Mouse (Mus musculus): ENCODE data around the gene Nup85.
"Not testable (repeated sequence)": the region's sequence is repeated elsewhere in the genome, so short reads cannot be mapped to it uniquely, and the experiment has no call there.

Nup85 gene

GRCm38 (mm10) chr11:115564064-115564809 lies at the start of gene Nup85:
Nup85 (plus strand) TSS chr11:115564434.
- DNase-seq (ENCODE audit: low spot score in 2 of 2), result peak; percentile 88 to 98

GRCm38 (mm10) chr11:115515021-115515420 lies 49.2 kb upstream of the Nup85 start:
- DNase-seq (ENCODE audit: low spot score in 2 of 2), result no peak

GRCm38 (mm10) chr11:115516942-115517341 lies 47.3 kb upstream of the Nup85 start:
- DNase-seq (ENCODE audit: low spot score in 2 of 2), result no peak

GRCm38 (mm10) chr11:115518693-115519092 lies 45.5 kb upstream of the Nup85 start:
- peak in 1 of 2 experiments; percentile 44 for DNase-seq (ENCODE audit: low spot score in 2 of 2)

GRCm38 (mm10) chr11:115519581-115519980 lies 44.7 kb upstream of the Nup85 start:
- DNase-seq (ENCODE audit: low spot score in 2 of 2), result no peak

GRCm38 (mm10) chr11:115520218-115520617 lies 44.0 kb upstream of the Nup85 start:
- no peak for DNase-seq (ENCODE audit: low spot score in 2 of 2)

GRCm38 (mm10) chr11:115521080-115521479 lies 43.2 kb upstream of the Nup85 start:
- no peak for DNase-seq (ENCODE audit: low spot score in 2 of 2)

GRCm38 (mm10) chr11:115522238-115522637 lies 42.0 kb upstream of the Nup85 start:
- DNase-seq (ENCODE audit: low spot score in 2 of 2), result no peak

GRCm38 (mm10) chr11:115522703-115523102 lies 41.5 kb upstream of the Nup85 start:
- DNase-seq (ENCODE audit: low spot score in 2 of 2), result no peak

- not testable (repeated sequence) for DNase-seq (ENCODE audit: low spot score in 2 of 2)
Measured at GRCm38 (mm10) chr11:115526446-115526845, 37.8 kb upstream of the Nup85 start.

- DNase-seq (ENCODE audit: low spot score in 2 of 2), result no peak
Measured at GRCm38 (mm10) chr11:115534759-115535371, 29.4 kb upstream of the Nup85 start.

- peak in 1 of 2 experiments; percentile 37 for DNase-seq (ENCODE audit: low spot score in 2 of 2)
Measured at GRCm38 (mm10) chr11:115535401-115536037, 28.7 kb upstream of the Nup85 start.

GRCm38 (mm10) chr11:115536038-115536681 lies 28.1 kb upstream of the Nup85 start, which contains the start of gene Sumo2:
Sumo2 (minus strand) TSS chr11:115536276.
- DNase-seq (ENCODE audit: low spot score in 2 of 2), result peak; percentile 92 to 98

- DNase-seq (ENCODE audit: low spot score in 2 of 2), result peak in 1 of 2 experiments; percentile 49
Measured at GRCm38 (mm10) chr11:115536856-115537568, 27.2 kb upstream of the Nup85 start.

- no peak for DNase-seq (ENCODE audit: low spot score in 2 of 2)
Measured at GRCm38 (mm10) chr11:115538045-115538444, 26.2 kb upstream of the Nup85 start.

GRCm38 (mm10) chr11:115543571-115543970 lies 20.7 kb upstream of the Nup85 start:
- no peak for DNase-seq (ENCODE audit: low spot score in 2 of 2)

GRCm38 (mm10) chr11:115552783-115553182 lies 11.5 kb upstream of the Nup85 start:
- DNase-seq (ENCODE audit: low spot score in 2 of 2), result no peak

- no peak for DNase-seq (ENCODE audit: low spot score in 2 of 2)
Measured at GRCm38 (mm10) chr11:115555717-115556116, 8.5 kb upstream of the Nup85 start.

- DNase-seq (ENCODE audit: low spot score in 2 of 2), result no peak
Measured at GRCm38 (mm10) chr11:115563406-115563805, 828 bp upstream of the Nup85 start.

GRCm38 (mm10) chr11:115564961-115565360 lies 727 bp downstream of the Nup85 start:
- DNase-seq (ENCODE audit: low spot score in 2 of 2), result no peak

- no peak for DNase-seq (ENCODE audit: low spot score in 2 of 2)
Measured at GRCm38 (mm10) chr11:115579080-115579479, 14.8 kb downstream of the Nup85 start.

Measured in left cerebral cortex, adult 9 months (tissue).